Mouse (Mus musculus) mature B cell (primary cell): ENCODE results near the gene Gm17087.

Source experiments
- in situ Hi-C: fragments of 300-500 bp; cut with MboI; formaldehyde crosslinking; loops from 2 replicates; pipeline ENCODE4 v1.14.3; 2019

Gene Gm17087

GRCm38 (mm10) chr17:8566850-8567249, at the start of gene Gm17087:
Gene Gm17087 (minus strand): TSS chr17:8566950.
- in situ Hi-C loops, result no loop called here

GRCm38 (mm10) chr17:8613882-8614551, 47.3 kb upstream of the Gm17087 start:
- in situ Hi-C loops, result loop anchor here (10.0 kb wide), 1 partner anchor 321 kb away; no protein-coding TSS in a partner anchor

GRCm38 (mm10) chr17:8611916-8612315, 45.2 kb upstream of the Gm17087 start:
- in situ Hi-C loops, result loop anchor here (10.0 kb wide), 1 partner anchor 323 kb away; no protein-coding TSS in a partner anchor

- in situ Hi-C loops, result no loop called here
These were observed 39.9 kb upstream of the Gm17087 start for GRCm38 (mm10) chr17:8606695-8607094.

- in situ Hi-C loops, result no loop called here
These were observed 39.2 kb upstream of the Gm17087 start for GRCm38 (mm10) chr17:8605921-8606320.

GRCm38 (mm10) chr17:8602976-8603375, 36.2 kb upstream of the Gm17087 start:
- in situ Hi-C loops, result no loop called here

- in situ Hi-C loops, result no loop called here
These were observed 31.0 kb upstream of the Gm17087 start for GRCm38 (mm10) chr17:8597790-8598189.

- in situ Hi-C loops, result no loop called here
These were observed 25.9 kb upstream of the Gm17087 start for GRCm38 (mm10) chr17:8592427-8593277.

- in situ Hi-C loops, result no loop called here
These were observed 14.8 kb upstream of the Gm17087 start for GRCm38 (mm10) chr17:8581579-8581978.

GRCm38 (mm10) chr17:8580360-8580759, 13.6 kb upstream of the Gm17087 start:
- in situ Hi-C loops, result no loop called here

GRCm38 (mm10) chr17:8573542-8574260, 7.0 kb upstream of the Gm17087 start:
- in situ Hi-C loops, result no loop called here

- in situ Hi-C loops, result no loop called here
These were observed 3.9 kb downstream of the Gm17087 start for GRCm38 (mm10) chr17:8562886-8563280.

GRCm38 (mm10) chr17:8562101-8562885, 4.5 kb downstream of the Gm17087 start:
- in situ Hi-C loops, result no loop called here

- in situ Hi-C loops, result no loop called here
These were observed 8.8 kb downstream of the Gm17087 start for GRCm38 (mm10) chr17:8557926-8558325.

GRCm38 (mm10) chr17:8556223-8556622, 10.5 kb downstream of the Gm17087 start:
- in situ Hi-C loops, result no loop called here

- in situ Hi-C loops, result no loop called here
These were observed 11.0 kb downstream of the Gm17087 start for GRCm38 (mm10) chr17:8555785-8556184.

GRCm38 (mm10) chr17:8554219-8554618, 12.5 kb downstream of the Gm17087 start:
- in situ Hi-C loops, result no loop called here

- in situ Hi-C loops, result no loop called here
These were observed 13.1 kb downstream of the Gm17087 start for GRCm38 (mm10) chr17:8553601-8554000.

- in situ Hi-C loops, result no loop called here
These were observed 14.3 kb downstream of the Gm17087 start for GRCm38 (mm10) chr17:8552346-8553035.

GRCm38 (mm10) chr17:8551641-8552040, 15.1 kb downstream of the Gm17087 start:
- in situ Hi-C loops, result no loop called here

GRCm38 (mm10) chr17:8548733-8549132, 18.0 kb downstream of the Gm17087 start:
- in situ Hi-C loops, result no loop called here
